Mouse (Mus musculus): ENCODE results near the gene Fgfr2.

GRCm38 (mm10) chr7:132316101-132317035 is 806.8 kb downstream of the Fgfr2 start:
- TF ChIP-seq POLR2A (IDR thresholded peaks at IDR 0.05; ENCODE audit: borderline replicate concordance, extremely low read depth, low read depth, low read length) (0 out of 2 replicates have a peak, but pooled peaks have one; percentile 5), CTCF (IDR thresholded peaks at IDR 0.05; ENCODE audit: insufficient read depth, low read length) (no peak)
